7 mouse cellular contexts compared by ENCODE assay signal in the genomic region with DNA sequence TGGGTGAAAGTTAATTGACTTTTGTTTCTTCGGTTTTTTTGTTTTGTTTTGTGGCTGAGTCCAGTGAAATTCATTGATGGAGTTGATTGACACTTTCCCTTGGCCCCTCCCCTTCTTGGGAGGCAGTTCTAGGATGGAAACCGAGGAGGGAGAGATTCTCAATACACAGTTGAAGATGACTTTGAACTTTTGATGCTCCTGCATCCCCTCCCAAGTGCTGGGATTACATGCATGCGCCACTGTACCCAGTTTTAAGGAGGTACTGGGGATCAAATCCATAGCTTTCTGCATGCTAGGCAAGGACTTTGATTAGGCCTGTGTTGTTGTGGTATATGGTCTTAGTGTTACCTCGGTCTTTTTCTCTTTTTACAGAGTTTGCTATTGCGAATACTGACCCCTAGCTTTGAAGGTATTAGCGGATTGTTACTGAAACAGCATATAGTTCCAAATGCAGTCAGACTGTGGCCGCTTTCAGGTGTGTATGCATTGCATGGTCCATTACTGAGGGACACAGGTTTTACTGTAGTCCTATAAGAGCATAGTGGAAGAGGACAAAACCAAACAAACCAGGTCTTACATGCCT. TPM values are rescaled to one million over a fixed set of nuclear protein-coding genes. Genes with fewer than 3 reads are reported as not detected.
DNase-seq lines count a peak whose midpoint lies in the region; ATAC-seq lines count a peak whose summit lies in the region.

No protein-coding gene starts in this region.

- H3K4me1 ChIP-seq in lung, embryonic 15.5 days: peaks cover 17% of the 10 kb centered on the region
- H3K4me1 ChIP-seq in hindbrain, embryonic 15.5 days (replicated peaks): peaks cover 30% of the 10 kb centered on the region
- peaks cover 20% of the 10 kb centered on the region for H3K4me1 ChIP-seq in midbrain, embryonic 14.5 days (ENCODE audit: control insufficient read depth, insufficient read depth, low read length)

- 33% methylated on average over 7 of the region's 7 CpGs for WGBS in lung, embryonic 15.5 days
- WGBS in hindbrain, embryonic 15.5 days: 41% methylated on average over 7 of the region's 7 CpGs
- WGBS in midbrain, embryonic 14.5 days: 37% methylated on average over 7 of the region's 7 CpGs

- no peak for ATAC-seq in lung, embryonic 15.5 days (ENCODE audit: borderline replicate concordance, extremely low read depth, low FRiP score, low TSS enrichment)
- no peak for ATAC-seq in hindbrain, embryonic 15.5 days (ENCODE audit: low FRiP score, low read depth)
- no peak for ATAC-seq in midbrain, embryonic 14.5 days (ENCODE audit: low FRiP score, low TSS enrichment)

- peak overlapping the region; percentile 89 for H3K4me3 ChIP-seq in lung, embryonic 15.5 days
- H3K4me3 ChIP-seq in hindbrain, embryonic 15.5 days: peak overlapping the region; percentile 69
- H3K4me3 ChIP-seq in midbrain, embryonic 14.5 days (replicated peaks; ENCODE audit: low read depth, low read length): peak overlapping the region; percentile 91

- no peaks in the 10 kb centered on the region for H3K27me3 ChIP-seq in lung, embryonic 15.5 days
- no peaks in the 10 kb centered on the region for H3K27me3 ChIP-seq in hindbrain, embryonic 15.5 days
- no peaks in the 10 kb centered on the region for H3K27me3 ChIP-seq in midbrain, embryonic 14.5 days (ENCODE audit: control insufficient read depth, insufficient read depth, low read length)

- H3K9me3 ChIP-seq in lung, embryonic 15.5 days: no peaks in the 10 kb centered on the region
- no peaks in the 10 kb centered on the region for H3K9me3 ChIP-seq in hindbrain, embryonic 15.5 days
- H3K9me3 ChIP-seq in midbrain, embryonic 14.5 days (ENCODE audit: control insufficient read depth, low read length): no peaks in the 10 kb centered on the region

- peaks cover 13% of the 10 kb centered on the region; the same call in 1 of the 2 replicates for H3K36me3 ChIP-seq in lung, embryonic 15.5 days
- H3K36me3 ChIP-seq in hindbrain, embryonic 15.5 days: peaks cover 9% of the 10 kb centered on the region
- H3K36me3 ChIP-seq in midbrain, embryonic 14.5 days (ENCODE audit: control insufficient read depth, insufficient read depth, low read length): peaks cover 7% of the 10 kb centered on the region

- H3K4me2 ChIP-seq in lung, embryonic 15.5 days: peak overlapping the region; percentile 80
- peak overlapping the region; percentile 78 for H3K4me2 ChIP-seq in hindbrain, embryonic 15.5 days
- peak overlapping the region; percentile 75 for H3K4me2 ChIP-seq in midbrain, embryonic 14.5 days (ENCODE audit: low read length)

- H3K27ac ChIP-seq in lung, embryonic 15.5 days: peak overlapping the region; percentile 82
- H3K27ac ChIP-seq in hindbrain, embryonic 15.5 days (replicated peaks): peak overlapping the region; percentile 95
- peak overlapping the region; percentile 90; the same call in 1 of the 2 replicates for H3K27ac ChIP-seq in midbrain, embryonic 14.5 days (replicated peaks; ENCODE audit: low read depth, low read length)

- no peak for DNase-seq in lung, postnatal 14 days
- DNase-seq in embryo, embryonic 10.5 days (ENCODE audit: low spot score): peak; percentile 68
- peak; percentile 21 for DNase-seq in midbrain, embryonic 14.5 days
- no peak for DNase-seq in gastrocnemius, postnatal 25 days
- no peak for DNase-seq in testis, postnatal 14 days (ENCODE audit: low spot score)

- peak overlapping the region; percentile 91 for H3K9ac ChIP-seq in lung, embryonic 15.5 days
- H3K9ac ChIP-seq in hindbrain, embryonic 15.5 days: peak overlapping the region; percentile 94
- peak overlapping the region; percentile 87 for H3K9ac ChIP-seq in midbrain, embryonic 14.5 days (replicated peaks; ENCODE audit: low read length)

RNA-seq across cellular contexts. Expression of a gene that starts 3.5 kb away (rescaled TPM):
- 45.2 and 46.4 TPM in 2 replicates for polyA plus RNA-seq in lung, embryonic 15.5 days (2015; fragmentation: Nextera tagmentation; extraction: Ambion mirVana)
- polyA plus RNA-seq in hindbrain, embryonic 15.5 days (2015; fragmentation: Nextera tagmentation; extraction: Ambion mirVana): 43.3 and 49.1 TPM in 2 replicates
- polyA plus RNA-seq in midbrain, embryonic 14.5 days (2014; fragmentation: Nextera tagmentation; extraction: Ambion mirVana): 42.0 and 43.6 TPM in 2 replicates
- total RNA-seq in gastrocnemius, postnatal 25 days (2021): 10 to 100 TPM; 60.5 to 66.3 TPM

RNA-seq across cellular contexts. Expression of a gene that starts 24.1 kb away (rescaled TPM):
- 56.8 and 59.6 TPM in 2 replicates for polyA plus RNA-seq in lung, embryonic 15.5 days (2015; fragmentation: Nextera tagmentation; extraction: Ambion mirVana)
- 65.3 and 70.8 TPM in 2 replicates for polyA plus RNA-seq in hindbrain, embryonic 15.5 days (2015; fragmentation: Nextera tagmentation; extraction: Ambion mirVana)
- 42.4 and 46.2 TPM in 2 replicates for polyA plus RNA-seq in midbrain, embryonic 14.5 days (2014; fragmentation: Nextera tagmentation; extraction: Ambion mirVana)
- total RNA-seq in gastrocnemius, postnatal 25 days (2021): 10 to 100 TPM; 43.5 to 51.1 TPM

RNA-seq across cellular contexts. Expression of a gene that starts 36.0 kb away (rescaled TPM):
- 1,444 and 1,500 TPM in 2 replicates for polyA plus RNA-seq in lung, embryonic 15.5 days (2015; fragmentation: Nextera tagmentation; extraction: Ambion mirVana)
- polyA plus RNA-seq in hindbrain, embryonic 15.5 days (2015; fragmentation: Nextera tagmentation; extraction: Ambion mirVana): 632 and 725 TPM in 2 replicates
- polyA plus RNA-seq in midbrain, embryonic 14.5 days (2014; fragmentation: Nextera tagmentation; extraction: Ambion mirVana): 843 and 877 TPM in 2 replicates
- total RNA-seq in gastrocnemius, postnatal 25 days (2021): 100 to 1,000 TPM; 366 to 379 TPM

RNA-seq across cellular contexts. Expression of a gene that starts 51.0 kb away (rescaled TPM):
- 0.34 and 0.50 TPM in 2 replicates for polyA plus RNA-seq in lung, embryonic 15.5 days (2015; fragmentation: Nextera tagmentation; extraction: Ambion mirVana)
- 4.3 and 4.5 TPM in 2 replicates for polyA plus RNA-seq in hindbrain, embryonic 15.5 days (2015; fragmentation: Nextera tagmentation; extraction: Ambion mirVana)
- 1.8 and 3.7 TPM in 2 replicates for polyA plus RNA-seq in midbrain, embryonic 14.5 days (2014; fragmentation: Nextera tagmentation; extraction: Ambion mirVana)
- under 1 TPM in 1 of 2 experiments, not detected in 1; 0.13 TPM for total RNA-seq in gastrocnemius, postnatal 25 days (2021)

Comparison
In these comparisons a context has a peak if more than half of its experiments do, and no peak if none do; other contexts are left out.
1. DNase-seq: peak in embryo, embryonic 10.5 days (single experiment) and midbrain, embryonic 14.5 days (single experiment); none in lung, postnatal 14 days (single experiment), gastrocnemius, postnatal 25 days (single experiment) and testis, postnatal 14 days (single experiment).
2. Peak in every context shown above with its lines, with median percentiles within 50 percentile points of each other: H3K27ac ChIP-seq, H3K4me2 ChIP-seq, H3K4me3 ChIP-seq and H3K9ac ChIP-seq.